In the genomic region with DNA sequence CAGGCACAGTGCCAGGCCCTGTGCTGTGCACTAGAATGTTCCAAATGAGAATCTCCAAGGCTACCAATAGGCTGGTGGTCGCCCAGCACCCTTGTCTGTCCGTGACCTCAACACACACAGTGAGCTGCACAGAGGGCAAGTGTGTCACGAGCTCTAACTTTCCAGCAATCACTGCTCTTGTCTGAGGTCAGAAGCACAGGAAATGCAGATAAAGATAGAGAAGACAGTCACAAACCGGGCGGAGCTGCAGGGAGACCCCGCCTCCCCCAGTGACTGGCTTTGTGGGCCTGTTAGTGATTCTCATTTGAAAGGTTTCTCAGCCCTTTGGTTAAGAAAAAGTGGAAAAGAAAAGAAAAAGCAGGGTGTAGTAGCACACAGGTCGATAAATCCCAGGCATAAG, we compare ENCODE assay signal across 20 mouse cellular contexts. TPM values are rescaled to one million over a fixed set of nuclear protein-coding genes. Genes with fewer than 3 reads are reported as not detected.
DNase-seq lines count a peak whose midpoint lies in the region; ATAC-seq and TF ChIP-seq lines count a peak whose summit lies in the region.
"Had no signal": no experiment of that assay in that cellular context is flagged by ENCODE, and none has a peak within 500 bp of the region (broad histone marks: within the 10 kb centered on the region; RNA-seq: fewer than 3 reads in every experiment).

No protein-coding gene starts in this region.

- no peaks in the 10 kb centered on the region for H3K27me3 ChIP-seq in intestine, embryonic 15.5 days (replicated peaks)
- H3K27me3 ChIP-seq in intestine, postnatal 0 days (replicated peaks; ENCODE audit: control insufficient read depth, insufficient read depth, low read length): no peaks in the 10 kb centered on the region
- H3K27me3 ChIP-seq in CH12.LX (replicated peaks): no peaks in the 10 kb centered on the region
- H3K27me3 ChIP-seq: embryonic facial prominence, embryonic 15.5 days; hindbrain, embryonic 13.5 days; neural tube, embryonic 13.5 days; stomach, embryonic 15.5 days had no signal

- H3K4me2 ChIP-seq in intestine, embryonic 15.5 days (replicated peaks): no peak overlapping the region
- no peak overlapping the region for H3K4me2 ChIP-seq in intestine, postnatal 0 days (replicated peaks; ENCODE audit: low read depth)
- H3K4me2 ChIP-seq in CH12.LX (ENCODE audit: insufficient read depth, low read depth, poor library complexity, severe bottlenecking): no peak overlapping the region
- H3K4me2 ChIP-seq: embryonic facial prominence, embryonic 15.5 days; hindbrain, embryonic 13.5 days; neural tube, embryonic 13.5 days; stomach, embryonic 15.5 days had no signal

- H3K4me1 ChIP-seq in intestine, embryonic 15.5 days (replicated peaks): no peaks in the 10 kb centered on the region; the same call in 1 of the 2 replicates
- peaks cover 11% of the 10 kb centered on the region for H3K4me1 ChIP-seq in intestine, postnatal 0 days (replicated peaks; ENCODE audit: control insufficient read depth, insufficient read depth, low read length)
- peaks cover 0 to 10% of the 10 kb centered on the region in 2 experiments; a peak in 2 of 4 replicates for H3K4me1 ChIP-seq in CH12.LX (ENCODE audit: control insufficient read depth in 1 of 2, insufficient read depth in 2 of 2)
- H3K4me1 ChIP-seq: embryonic facial prominence, embryonic 15.5 days; hindbrain, embryonic 13.5 days; neural tube, embryonic 13.5 days; stomach, embryonic 15.5 days had no signal

- no peak for TF ChIP-seq CTCF in intestine, postnatal 0 days (IDR thresholded peaks at IDR 0.05; ENCODE audit: low read depth)
- no peak for TF ChIP-seq CTCF in CH12.LX (conservative IDR thresholded peaks at IDR 0.05 in 1 of 2, IDR thresholded peaks at IDR 0.05 in 1 of 2; ENCODE audit: low read depth in 2 of 2, low read length in 2 of 2)

- no peak overlapping the region for H3K27ac ChIP-seq in intestine, embryonic 15.5 days
- no peak overlapping the region for H3K27ac ChIP-seq in intestine, postnatal 0 days (ENCODE audit: low read depth, low read length)
- H3K27ac ChIP-seq in CH12.LX (ENCODE audit: insufficient read depth, low read depth): no peak overlapping the region
- H3K27ac ChIP-seq: embryonic facial prominence, embryonic 15.5 days; hindbrain, embryonic 13.5 days; kidney, postnatal 0 days; limb, embryonic 10.5 days; liver, embryonic 14.5 days; neural tube, embryonic 13.5 days; stomach, embryonic 15.5 days had no signal

- ATAC-seq in intestine, embryonic 15.5 days: peak; percentile 48
- no peak for ATAC-seq in intestine, postnatal 0 days
- ATAC-seq in megakaryocyte progenitor cell, adult 5-6 weeks (replicated peaks; ENCODE audit: poor library complexity): peak; percentile 57
- ATAC-seq: lung, postnatal 0 days had no signal

- TF ChIP-seq EP300 in CH12.LX (IDR thresholded peaks at IDR 0.05; ENCODE audit: low read length): no peak

- H3K9ac ChIP-seq in intestine, embryonic 15.5 days: no peak overlapping the region
- H3K9ac ChIP-seq in intestine, postnatal 0 days (ENCODE audit: low read depth, low read length): no peak overlapping the region
- H3K9ac ChIP-seq in CH12.LX (ENCODE audit: insufficient read depth, low read depth): no peak overlapping the region
- H3K9ac ChIP-seq: embryonic facial prominence, embryonic 15.5 days; hindbrain, embryonic 13.5 days; liver, embryonic 14.5 days; neural tube, embryonic 13.5 days; stomach, embryonic 15.5 days had no signal

- TF ChIP-seq RAD21 in CH12.LX (IDR thresholded peaks at IDR 0.05; ENCODE audit: low read depth, low read length): no peak

- WGBS in intestine, embryonic 15.5 days: 65% methylated on average over 7 of the region's 7 CpGs
- WGBS in intestine, postnatal 0 days: 44% methylated on average over 7 of the region's 7 CpGs

- DNase-seq in 416B (ENCODE audit: low read depth) (peak; percentile 39), CH12.LX (ENCODE audit: extremely low read depth) (peak; percentile 67)
- no peak for DNase-seq in spleen, adult 18-20 months
- DNase-seq in frontal cortex, postnatal 36 days (ENCODE audit: low spot score in 2 of 2): no peak
- DNase-seq: adrenal gland, adult 8-10 months; cerebellum, adult 8-10 months; layer of hippocampus, postnatal 36 days; thymus, postnatal 14 days had no signal

- H3K4me3 ChIP-seq in intestine, embryonic 15.5 days (replicated peaks): no peak overlapping the region
- no peak overlapping the region for H3K4me3 ChIP-seq in intestine, postnatal 0 days (ENCODE audit: low read depth, low read length)
- H3K4me3 ChIP-seq in CH12.LX (replicated peaks in 1 of 3; ENCODE audit: low read depth in 2 of 3, low read length in 2 of 3, poor library complexity in 1 of 3): no peak overlapping the region
- H3K4me3 ChIP-seq: embryonic facial prominence, embryonic 15.5 days; hindbrain, embryonic 13.5 days; limb, embryonic 10.5 days; megakaryocyte, embryonic 14.5 days; neural tube, embryonic 13.5 days; stomach, embryonic 15.5 days had no signal

- H3K9me3 ChIP-seq in intestine, embryonic 15.5 days: no peaks in the 10 kb centered on the region
- no peaks in the 10 kb centered on the region for H3K9me3 ChIP-seq in intestine, postnatal 0 days (ENCODE audit: control insufficient read depth)
- H3K9me3 ChIP-seq in CH12.LX (replicated peaks; ENCODE audit: low read length): peaks cover 1% of the 10 kb centered on the region
- H3K9me3 ChIP-seq: embryonic facial prominence, embryonic 15.5 days; hindbrain, embryonic 13.5 days; limb, embryonic 10.5 days; neural tube, embryonic 13.5 days; stomach, embryonic 15.5 days had no signal

- H3K79me2 ChIP-seq in CH12.LX (replicated peaks; ENCODE audit: control insufficient read depth, extremely low read depth, insufficient read depth, poor library complexity, severe bottlenecking): no peaks in the 10 kb centered on the region

- in situ Hi-C loops in CH12.LX (cut with MboI; ENCODE audit: low pct_ligation_motif_present, low pct_unique_long_range_greater_than_20kb, low sequenced_read_pairs): no loop called here

- no peaks in the 10 kb centered on the region for H3K36me3 ChIP-seq in intestine, embryonic 15.5 days
- no peaks in the 10 kb centered on the region for H3K36me3 ChIP-seq in intestine, postnatal 0 days (ENCODE audit: control insufficient read depth, insufficient read depth)
- H3K36me3 ChIP-seq in CH12.LX (replicated peaks in 1 of 2; ENCODE audit: control insufficient read depth in 1 of 2, insufficient read depth in 1 of 2, low read length in 1 of 2): no peaks in the 10 kb centered on the region
- H3K36me3 ChIP-seq: embryonic facial prominence, embryonic 15.5 days; hindbrain, embryonic 13.5 days; limb, embryonic 10.5 days; neural tube, embryonic 13.5 days; stomach, embryonic 15.5 days had no signal

- dilution Hi-C loops in CH12.LX (cut with MboI; ENCODE audit: extremely low pct_ligation_motif_present, extremely low pct_unique_long_range_greater_than_20kb, low sequenced_read_pairs): no loop called here

- no peak for TF ChIP-seq POLR2A in CH12.LX (IDR thresholded peaks at IDR 0.05; ENCODE audit: low read depth, low read length)

TF ChIP-seq in CH12.LX, 34 proteins besides CTCF, POLR2A, EP300 and RAD21:
- TF ChIP-seq TCF12 (IDR thresholded peaks at IDR 0.05; ENCODE audit: low read depth, low read length): no peak
- TF ChIP-seq BHLHE40 (IDR thresholded peaks at IDR 0.05; ENCODE audit: low read depth, low read length): peak; percentile 53; the same call in 1 of the 2 replicates
- TF ChIP-seq NRF1 (IDR thresholded peaks at IDR 0.05; ENCODE audit: low read depth, low read length): no peak
- no peak for TF ChIP-seq KAT2A (IDR thresholded peaks at IDR 0.05; ENCODE audit: insufficient replicate concordance, low read length)
- no peak for TF ChIP-seq UBTF (IDR thresholded peaks at IDR 0.05; ENCODE audit: low read depth, low read length)
- TF ChIP-seq MAFK (IDR thresholded peaks at IDR 0.05; ENCODE audit: insufficient replicate concordance, low read length): no peak
- no peak for TF ChIP-seq MYC (IDR thresholded peaks at IDR 0.05; ENCODE audit: low read depth, low read length)
- TF ChIP-seq ELF1 (IDR thresholded peaks at IDR 0.05; ENCODE audit: low read depth, low read length): no peak
- no peak for TF ChIP-seq USF2 (conservative IDR thresholded peaks at IDR 0.05; ENCODE audit: low read depth, low read length)
TF ChIP-seq in CH12.LX: peak in this region for 1.

RNA-seq across cellular contexts. Expression of gene Vstm5, which starts 11.5 kb away (rescaled TPM):
- polyA plus RNA-seq in intestine, embryonic 15.5 days (2015; fragmentation: Nextera tagmentation; extraction: Ambion mirVana): 7.9 and 8.3 TPM in 2 replicates
- 4.4 TPM in 2 replicates for polyA plus RNA-seq in intestine, postnatal 0 days (2015; fragmentation: Nextera tagmentation; extraction: Ambion mirVana)
- total RNA-seq in CH12.LX (2012; rRNA removed) (not detected in 2 replicates), CH12.LX (2014; rRNA removed) (not detected in 2 replicates)
- not detected in 2 replicates for polyA plus RNA-seq in CH12.LX (2012; ENCODE audit: insufficient read length, low read depth)
- total RNA-seq in megakaryocyte progenitor cell, adult 5-6 weeks (2015): 0.10 and 1.4 TPM in 2 replicates
- 0.10 TPM in 1 of 2 replicates, not detected in the other for total RNA-seq in megakaryocyte progenitor cell, adult 5-6 weeks (2017)

RNA-seq across cellular contexts. Expression of gene Med17, which starts 29.4 kb away (rescaled TPM):
- polyA plus RNA-seq in intestine, embryonic 15.5 days (2015; fragmentation: Nextera tagmentation; extraction: Ambion mirVana): 31.0 and 34.5 TPM in 2 replicates
- polyA plus RNA-seq in intestine, postnatal 0 days (2015; fragmentation: Nextera tagmentation; extraction: Ambion mirVana): 18.1 and 20.4 TPM in 2 replicates
- total RNA-seq in CH12.LX (2012; rRNA removed): 35.5 and 39.7 TPM in 2 replicates
- 59.8 and 70.7 TPM in 2 replicates for total RNA-seq in CH12.LX (2014; rRNA removed)
- polyA plus RNA-seq in CH12.LX (2012; ENCODE audit: insufficient read length, low read depth): 57.0 and 58.6 TPM in 2 replicates
- 46.8 and 50.0 TPM in 2 replicates for total RNA-seq in megakaryocyte progenitor cell, adult 5-6 weeks (2015)
- 35.6 TPM in 2 replicates for total RNA-seq in megakaryocyte progenitor cell, adult 5-6 weeks (2017)

RNA-seq across cellular contexts. Expression of gene Taf1d, which starts 55.6 kb away (rescaled TPM):
- polyA plus RNA-seq in intestine, embryonic 15.5 days (2015; fragmentation: Nextera tagmentation; extraction: Ambion mirVana): 79.1 and 82.8 TPM in 2 replicates
- polyA plus RNA-seq in intestine, postnatal 0 days (2015; fragmentation: Nextera tagmentation; extraction: Ambion mirVana): 41.5 and 43.0 TPM in 2 replicates
- total RNA-seq in CH12.LX (2012; rRNA removed): 1,079 and 1,089 TPM in 2 replicates
- total RNA-seq in CH12.LX (2014; rRNA removed): 249 and 299 TPM in 2 replicates
- polyA plus RNA-seq in CH12.LX (2012; ENCODE audit: insufficient read length, low read depth): 181 and 204 TPM in 2 replicates
- total RNA-seq in megakaryocyte progenitor cell, adult 5-6 weeks (2015): 394 and 427 TPM in 2 replicates
- total RNA-seq in megakaryocyte progenitor cell, adult 5-6 weeks (2017): 1,420 and 1,531 TPM in 2 replicates

RNA-seq across cellular contexts. Expression of gene 4931406C07Rik, which starts 55.9 kb away (rescaled TPM):
- 8.4 and 9.6 TPM in 2 replicates for polyA plus RNA-seq in intestine, embryonic 15.5 days (2015; fragmentation: Nextera tagmentation; extraction: Ambion mirVana)
- polyA plus RNA-seq in intestine, postnatal 0 days (2015; fragmentation: Nextera tagmentation; extraction: Ambion mirVana): 15.4 and 19.1 TPM in 2 replicates
- total RNA-seq in CH12.LX (2012; rRNA removed) (5.0 and 5.3 TPM in 2 replicates), CH12.LX (2014; rRNA removed) (10.9 and 12.0 TPM in 2 replicates)
- polyA plus RNA-seq in CH12.LX (2012; ENCODE audit: insufficient read length, low read depth): 20.2 and 22.4 TPM in 2 replicates
- 15.1 and 18.5 TPM in 2 replicates for total RNA-seq in megakaryocyte progenitor cell, adult 5-6 weeks (2015)
- total RNA-seq in megakaryocyte progenitor cell, adult 5-6 weeks (2017): 11.2 and 11.6 TPM in 2 replicates

Comparison
In these comparisons a context has a peak if more than half of its experiments do, and no peak if none do; other contexts are left out.
1. DNase-seq: peak in 416B (single experiment) and CH12.LX (single experiment); none in spleen, adult 18-20 months (0 of 2) and frontal cortex, postnatal 36 days (0 of 2).